Mouse (Mus musculus): Measurements from ENCODE around the gene Unc93b1.

GRCm38 (mm10) chr19:3925859-3926258 is 9.1 kb upstream of the Unc93b1 start:
- TF ChIP-seq POLR2A (IDR thresholded peaks at IDR 0.05; ENCODE audit: extremely low read depth, insufficient read depth, low read length) (no peak), CTCF (IDR thresholded peaks at IDR 0.05; ENCODE audit: low read depth, low read length) (no peak)

Data from liver, adult 2 months (tissue).